Mouse (Mus musculus) cerebellum, adult 2 months (tissue): ENCODE measurements at regions not wholly inside any gene's neighbourhood (a gene's known extent, or its start where the extent isn't known, plus 50 kb on each side); places are given as distances from the start of the nearest gene placed in this dataset.

Experiments
- CTCF ChIP-seq: fragments of 200-500 bp; IDR thresholded peaks from 2 replicates; pipeline ENCODE4 v1.5.1; 2011; ENCODE audit warnings: low read depth, mild to moderate bottlenecking, control low read depth, low read length, moderate library complexity, borderline replicate concordance; ENCODE audit not compliant: insufficient read depth
- POLR2A ChIP-seq: fragments of 200-500 bp; IDR thresholded peaks from 2 replicates; pipeline ENCODE4 v1.6.1; 2011; ENCODE audit warnings: low read length, control low read depth, borderline replicate concordance; ENCODE audit not compliant: insufficient read depth

DNA sequence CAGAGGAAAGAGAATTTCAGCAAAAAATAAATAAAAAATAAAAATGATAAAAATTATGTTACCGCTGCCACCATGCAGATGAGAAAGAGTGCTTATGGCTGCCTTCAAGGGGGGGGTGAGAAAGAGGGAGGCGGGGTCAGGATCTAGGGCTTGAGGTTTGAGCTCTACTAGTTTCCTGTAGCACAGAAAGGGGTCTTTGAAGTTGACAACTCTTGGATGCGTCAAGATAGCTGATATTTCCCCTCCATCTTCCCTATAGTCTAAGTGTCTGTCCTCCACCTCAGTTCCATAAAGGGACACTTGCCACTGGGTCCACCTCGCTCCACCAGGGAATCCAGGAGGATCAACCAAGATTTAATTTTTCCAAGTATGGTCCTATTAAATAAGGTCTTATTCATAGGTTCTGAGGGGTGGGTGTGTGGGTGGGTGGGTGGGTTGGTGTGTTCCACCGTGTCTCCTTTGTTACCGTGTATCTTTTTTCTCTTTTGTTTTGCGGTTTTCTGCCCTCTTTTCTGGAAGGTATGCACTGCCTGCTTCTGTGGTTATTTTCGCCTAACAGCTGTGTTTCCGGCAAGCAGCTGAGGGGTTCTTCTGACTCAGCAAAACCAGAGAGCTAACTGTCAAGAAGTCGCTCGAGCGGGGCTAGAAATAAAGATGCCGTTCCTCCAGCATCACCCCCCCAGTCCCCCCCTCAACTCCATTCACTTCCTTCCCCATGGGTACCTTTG, 114.8 kb downstream of the 2410131K14Rik start:
- TF ChIP-seq CTCF, result no peak
- no peak for TF ChIP-seq POLR2A
